Mouse (Mus musculus) 3134 (cell line): ENCODE data around the gene Dsel.

Source experiments
- DNase-seq: peaks from one replicate; pipeline ENCODE4 v3.0.0-alpha.2; 2011; ENCODE audit warnings: low spot score; ENCODE audit not compliant: insufficient read length; ENCODE audit errors: extremely low read depth

The Dsel gene

GRCm38 (mm10) chr1:111864779-111865165, at the start of gene Dsel:
Gene Dsel (minus strand): TSS chr1:111864918.
- peak; percentile 96 for DNase-seq

- no peak for DNase-seq
Measured at GRCm38 (mm10) chr1:111911424-111911823, 46.7 kb upstream of the Dsel start.

- no peak for DNase-seq
Measured at GRCm38 (mm10) chr1:111883336-111883735, 18.6 kb upstream of the Dsel start.

- no peak for DNase-seq
Measured at GRCm38 (mm10) chr1:111875784-111876183, 11.1 kb upstream of the Dsel start.

GRCm38 (mm10) chr1:111873196-111873595, 8.5 kb upstream of the Dsel start:
- no peak for DNase-seq

- DNase-seq: no peak
Measured at GRCm38 (mm10) chr1:111865467-111865866, 749 bp upstream of the Dsel start.

GRCm38 (mm10) chr1:111864063-111864778, 497 bp downstream of the Dsel start:
- no peak for DNase-seq

GRCm38 (mm10) chr1:111857852-111858251, 6.9 kb downstream of the Dsel start:
- DNase-seq: no peak

- DNase-seq: no peak
Measured at GRCm38 (mm10) chr1:111852439-111852838, 12.3 kb downstream of the Dsel start.

GRCm38 (mm10) chr1:111833583-111834225, 31.0 kb downstream of the Dsel start:
- no peak for DNase-seq
